Mouse (Mus musculus): ENCODE results near the gene Galnt6. TPM values are rescaled to one million over a fixed set of nuclear protein-coding genes. Genes with fewer than 3 reads are reported as not detected.

The Galnt6 gene
- polyA plus RNA-seq, 1 experiment = 0.06 TPM

DNA sequence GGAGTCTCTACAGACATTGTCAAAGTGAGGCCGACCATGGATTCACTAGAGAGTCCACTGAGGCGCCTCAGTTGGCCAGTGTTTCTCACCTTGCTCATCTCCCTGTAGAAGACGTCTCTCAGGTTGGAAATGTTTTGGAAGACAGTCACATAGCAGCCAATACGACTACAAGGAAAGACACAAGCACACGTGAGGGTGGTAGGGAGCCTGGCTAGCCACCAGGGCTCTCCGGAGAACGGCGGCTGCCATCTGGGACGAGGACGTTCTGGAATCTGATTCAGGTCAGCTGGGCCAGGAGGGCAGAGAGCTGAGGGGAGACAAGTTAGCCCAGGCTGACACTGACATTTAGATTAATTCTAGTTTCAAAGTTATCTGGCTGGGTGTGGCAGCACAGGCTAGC, 79.1 kb downstream of the Galnt6 start:
- H3K4me3 ChIP-seq (replicated peaks) = no peak overlapping the region
- H3K27me3 ChIP-seq (ENCODE audit: control insufficient read depth) = no peaks in the 10 kb centered on the region
- peaks cover 11% of the 10 kb centered on the region for H3K4me1 ChIP-seq (ENCODE audit: control insufficient read depth)
- TF ChIP-seq TAL1 (IDR thresholded peaks at IDR 0.05; ENCODE audit: low read length) (no peak), GATA1 (IDR thresholded peaks at IDR 0.05; ENCODE audit: low read length) (no peak)
- H3K9me3 ChIP-seq (ENCODE audit: control insufficient read depth, low read length) = no peaks in the 10 kb centered on the region
- H3K36me3 ChIP-seq (ENCODE audit: control insufficient read depth) = peaks cover 8% of the 10 kb centered on the region

- H3K4me3 ChIP-seq (replicated peaks) = no peak overlapping the region
- H3K27me3 ChIP-seq (ENCODE audit: control insufficient read depth) = no peaks in the 10 kb centered on the region
- H3K36me3 ChIP-seq (ENCODE audit: control insufficient read depth) = peaks cover 9% of the 10 kb centered on the region
- TF ChIP-seq TAL1 (IDR thresholded peaks at IDR 0.05; ENCODE audit: low read length) (no peak), GATA1 (IDR thresholded peaks at IDR 0.05; ENCODE audit: low read length) (no peak)
- 0 out of 2 replicates have a peak, but pooled peaks cover 2% of the 10 kb centered on the region for H3K4me1 ChIP-seq (ENCODE audit: control insufficient read depth)
- no peaks in the 10 kb centered on the region for H3K9me3 ChIP-seq (ENCODE audit: control insufficient read depth, low read length)
Observed at GRCm38 (mm10) chr15:100646161-100646560, 83.0 kb downstream of the Galnt6 start.

- H3K36me3 ChIP-seq (ENCODE audit: control insufficient read depth) = peaks cover 4% of the 10 kb centered on the region
- H3K4me3 ChIP-seq (replicated peaks) = no peak overlapping the region
- H3K4me1 ChIP-seq (ENCODE audit: control insufficient read depth) = no peaks in the 10 kb centered on the region
- H3K9me3 ChIP-seq (ENCODE audit: control insufficient read depth, low read length) = no peaks in the 10 kb centered on the region
- H3K27me3 ChIP-seq (ENCODE audit: control insufficient read depth) = peaks cover 23% of the 10 kb centered on the region
- TF ChIP-seq GATA1 (IDR thresholded peaks at IDR 0.05; ENCODE audit: low read length) = no peak
- TF ChIP-seq TAL1 (IDR thresholded peaks at IDR 0.05; ENCODE audit: low read length) = no peak
Observed at GRCm38 (mm10) chr15:100642451-100642850, 86.7 kb downstream of the Galnt6 start.

Other genes with a start within 250 kb of the Galnt6 start
- gene Csrnp2, start 233.9 kb downstream of the Galnt6 start, polyA plus RNA-seq (2012) = 0.01 TPM in 1 of 2 replicates, not detected in the other
- 0.16 and 0.65 TPM in 2 replicates for gene Tfcp2, start 177.4 kb downstream of the Galnt6 start, polyA plus RNA-seq (2012)
- 0.04 and 0.05 TPM in 2 replicates for gene Pou6f1, start 129.4 kb downstream of the Galnt6 start, polyA plus RNA-seq (2012)
- 6.5 and 6.8 TPM in 2 replicates for gene Dazap2, start 114.0 kb downstream of the Galnt6 start, polyA plus RNA-seq (2012)
- 0.27 and 0.44 TPM in 2 replicates for gene Smagp, start 92.4 kb downstream of the Galnt6 start, polyA plus RNA-seq (2012)
- 1.6 and 2.2 TPM in 2 replicates for gene Bin2, start 59.8 kb downstream of the Galnt6 start, polyA plus RNA-seq (2012)
- 0.08 and 0.41 TPM in 2 replicates for gene Cela1, start 41.5 kb downstream of the Galnt6 start, polyA plus RNA-seq (2012)
- gene Slc4a8, start 32.4 kb upstream of the Galnt6 start, polyA plus RNA-seq (2012) = 0.09 TPM in 1 of 2 replicates, not detected in the other
- not detected in 2 replicates for gene Scn8a, start 140.5 kb upstream of the Galnt6 start, polyA plus RNA-seq (2012)

Data from erythroblast, embryonic 14.5 days (primary cell).